Mouse (Mus musculus) left cerebral cortex, adult 9 months (tissue): ENCODE measurements around the gene Mrgprg.

Experiments
- DNase-seq, 2 experiments: peaks; one replicate each; pipeline ENCODE4 v3.0.0; 2022; ENCODE audit warnings: low spot score in 2 of 2

Gene Mrgprg

DNA sequence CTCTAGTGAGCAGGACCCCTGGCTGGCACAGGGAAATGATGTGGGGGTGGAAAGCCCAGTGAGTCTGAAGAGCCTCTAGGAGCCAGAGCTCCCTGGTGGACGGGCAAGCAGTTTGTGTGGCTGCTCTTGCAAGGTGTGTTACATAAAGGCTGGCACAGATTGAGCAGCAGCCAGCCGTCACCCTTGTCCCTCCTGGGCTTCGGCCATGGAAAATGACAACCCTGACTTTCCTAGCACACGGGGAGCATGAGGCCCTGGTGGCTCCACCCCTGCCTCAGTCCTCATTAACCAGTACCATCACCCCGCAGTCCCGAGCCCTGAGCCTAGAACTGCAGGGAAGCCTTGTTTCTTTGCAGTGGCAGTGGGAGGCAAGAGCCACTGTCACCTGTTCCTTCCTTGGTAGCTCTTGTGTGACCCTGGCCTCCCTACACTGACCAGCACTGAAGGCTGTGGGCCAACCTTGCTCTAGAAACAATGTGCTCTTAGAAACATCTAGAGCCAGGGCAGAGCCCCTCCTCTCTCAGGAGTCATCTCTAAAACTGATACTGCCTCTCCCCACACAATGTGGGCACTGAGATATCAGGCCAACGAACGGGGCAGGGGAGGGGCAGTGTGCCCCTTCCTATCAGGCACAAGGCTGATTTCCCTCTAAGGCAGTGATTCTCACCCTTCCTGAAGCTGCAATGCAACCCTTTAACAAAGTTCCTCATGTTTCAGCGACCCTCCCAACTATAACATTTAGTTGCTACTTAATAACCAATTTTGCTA is 11.3 kb downstream of the Mrgprg start:
- DNase-seq: no peak

DNA sequence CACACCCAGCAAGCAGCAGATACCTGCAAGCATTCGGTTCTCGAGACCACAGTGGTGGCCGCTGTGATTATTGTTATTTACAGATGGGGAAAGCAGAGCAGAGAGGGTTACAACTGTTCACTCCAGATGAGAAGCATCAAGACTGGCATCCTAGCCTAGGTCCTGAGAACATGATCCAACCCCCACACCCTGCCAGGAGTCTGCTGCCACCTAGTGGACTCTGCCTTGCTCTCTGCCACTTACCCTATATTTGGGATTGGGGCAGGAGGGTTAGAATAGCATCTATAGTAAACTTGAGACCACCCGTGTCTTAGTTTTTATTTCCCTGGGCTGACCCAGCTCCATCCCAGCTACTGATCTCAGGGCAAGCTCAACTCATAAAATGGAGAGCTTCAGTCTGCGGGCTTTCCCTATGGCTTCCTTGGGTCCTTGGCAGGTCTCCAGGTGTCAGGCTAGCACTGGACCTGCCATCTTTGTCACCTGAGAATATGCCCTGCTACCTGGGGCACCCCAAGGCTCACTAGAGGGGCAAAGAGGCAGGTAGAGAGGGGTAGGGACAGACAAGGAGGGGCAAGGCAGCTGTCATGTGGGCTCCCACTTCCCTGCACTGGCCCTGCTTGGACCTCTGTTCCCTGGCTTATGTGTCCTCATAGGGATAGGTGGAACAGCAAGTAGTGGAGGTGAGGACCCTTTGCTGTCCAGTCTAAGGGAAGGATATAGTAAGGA is 12.6 kb downstream of the Mrgprg start:
- peak in 1 of 2 experiments; percentile 62 for DNase-seq

GRCm38 (mm10) chr7:143752606-143753005 is 14.2 kb downstream of the Mrgprg start:
- DNase-seq: no peak

DNA sequence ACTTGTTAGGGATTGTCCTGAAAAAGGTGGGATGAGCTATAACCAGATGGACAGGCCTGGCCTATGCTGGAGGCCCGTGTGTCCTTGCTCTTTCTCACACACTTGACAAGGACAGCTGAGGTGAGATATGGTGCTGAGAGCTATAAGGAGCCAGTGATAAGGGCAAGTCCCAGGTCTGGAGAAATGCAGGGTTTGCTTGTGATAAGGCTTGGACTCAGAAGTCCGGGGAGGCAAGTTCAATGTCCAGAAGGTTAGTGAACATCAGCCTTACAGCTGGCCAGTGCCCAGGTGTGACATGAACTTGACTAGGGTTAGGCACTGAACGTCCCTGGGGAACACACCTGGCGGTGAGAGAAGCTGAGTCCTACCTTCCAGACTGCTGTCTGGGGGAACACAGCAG is 14.7 kb downstream of the Mrgprg start:
- no peak for DNase-seq

GRCm38 (mm10) chr7:143751380-143751779 is 15.4 kb downstream of the Mrgprg start:
- no peak for DNase-seq

DNA sequence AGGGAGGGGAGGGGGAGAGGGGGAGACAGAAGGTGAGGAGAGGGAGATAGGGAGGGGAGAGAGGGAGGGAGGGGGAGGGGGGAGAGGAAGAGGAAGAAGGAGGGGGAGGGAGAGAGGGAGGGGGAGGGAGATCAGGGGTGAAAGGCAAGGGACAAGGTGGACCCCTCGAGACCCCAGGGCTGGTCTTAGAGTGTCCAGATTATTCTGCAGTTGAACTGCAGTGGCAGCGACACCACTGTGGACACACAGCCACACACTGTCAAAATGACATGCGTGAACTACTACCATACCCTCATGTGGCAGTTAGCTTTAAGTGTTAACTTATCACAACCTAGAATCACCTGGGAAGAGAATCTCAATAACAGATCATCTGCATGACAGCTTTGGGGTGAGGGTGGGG is 17.7 kb downstream of the Mrgprg start:
- no peak for DNase-seq

- peak; percentile 64 to 92 for DNase-seq
These were observed 18.5 kb downstream of the Mrgprg start for GRCm38 (mm10) chr7:143748041-143748868.

GRCm38 (mm10) chr7:143740653-143741052 is 26.1 kb downstream of the Mrgprg start:
- no peak for DNase-seq

- DNase-seq: peak in 1 of 2 experiments; percentile 78
These were observed 27.0 kb downstream of the Mrgprg start for GRCm38 (mm10) chr7:143739511-143740461.

- peak in 1 of 2 experiments; percentile 17 for DNase-seq
These were observed 28.2 kb downstream of the Mrgprg start for GRCm38 (mm10) chr7:143738601-143739006.

- DNase-seq: peak in 1 of 2 experiments; percentile 21
These were observed 28.6 kb downstream of the Mrgprg start for GRCm38 (mm10) chr7:143738194-143738593.

GRCm38 (mm10) chr7:143733746-143734145 is 33.0 kb downstream of the Mrgprg start:
- peak in 1 of 2 experiments; percentile 41 for DNase-seq

DNA sequence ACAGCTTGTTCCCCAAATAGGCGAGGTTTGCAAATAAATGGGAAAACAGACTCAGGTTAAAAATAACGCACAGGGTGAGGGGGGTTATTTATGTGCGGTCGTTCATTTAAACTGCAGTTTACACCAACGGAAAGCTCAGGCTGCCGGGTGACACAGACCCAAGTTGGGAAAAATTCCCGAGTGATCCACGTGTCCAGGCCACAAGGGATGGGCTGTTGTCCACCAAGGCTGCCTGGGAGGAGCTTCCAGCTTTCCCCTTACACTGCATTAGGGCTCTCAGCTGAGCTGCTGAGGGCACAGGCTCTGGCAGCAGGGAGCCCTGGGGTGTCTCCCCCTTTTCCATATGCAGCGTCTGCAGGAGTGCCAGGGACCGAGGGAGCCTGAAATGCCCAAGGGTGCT is 36.9 kb downstream of the Mrgprg start:
- no peak for DNase-seq

DNA sequence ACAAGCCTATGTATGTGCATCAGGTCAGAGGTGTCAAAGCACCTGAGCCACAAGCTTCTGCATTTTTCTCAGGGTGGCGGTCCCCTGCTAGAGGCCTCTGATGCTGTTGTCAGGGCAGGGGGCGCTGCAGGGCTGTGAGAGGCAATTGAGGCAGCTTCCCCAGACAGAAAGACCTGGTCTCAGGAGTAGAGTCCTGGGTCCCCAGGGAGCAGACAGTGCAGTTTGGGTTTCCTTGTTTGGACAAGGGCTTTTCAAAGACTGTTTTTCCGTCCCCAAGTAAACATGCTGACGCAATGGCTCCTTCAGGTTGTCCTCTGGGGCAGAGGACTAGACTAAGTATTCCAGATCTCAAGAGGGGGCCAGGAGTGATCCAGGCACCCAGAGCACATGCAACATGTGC is 40.4 kb downstream of the Mrgprg start:
- DNase-seq: no peak

GRCm38 (mm10) chr7:143723841-143724240 is 43.0 kb downstream of the Mrgprg start:
- DNase-seq: no peak

- no peak for DNase-seq
These were observed 44.1 kb downstream of the Mrgprg start for GRCm38 (mm10) chr7:143722646-143723045.

DNA sequence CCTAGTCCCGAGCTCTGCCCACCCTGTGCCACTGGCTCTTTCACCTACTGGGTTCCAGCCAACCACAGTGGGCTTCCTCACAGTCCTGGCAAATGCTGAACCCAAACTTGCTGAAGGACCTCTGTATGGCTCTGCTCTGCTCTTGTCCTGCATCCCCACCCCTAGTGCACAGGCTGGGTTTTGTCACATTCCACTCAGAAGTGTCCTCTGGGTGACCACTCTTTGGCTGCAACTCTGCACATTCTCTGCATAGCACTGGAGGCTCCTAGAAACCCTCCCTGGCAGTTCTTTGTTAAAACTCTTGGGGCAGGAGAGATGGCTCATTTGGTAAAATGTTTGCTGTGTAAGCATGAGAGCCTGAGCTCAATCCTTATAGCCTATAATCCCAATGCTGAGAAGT is 49.0 kb downstream of the Mrgprg start:
- DNase-seq: no peak
